Mouse (Mus musculus): ENCODE data around the gene Rnft2. TPM values are rescaled to one million over a fixed set of nuclear protein-coding genes. Genes with fewer than 3 reads are reported as not detected.
A peak's percentile ranks its signal among the peaks of the same experiment; 100 is the strongest.

The Rnft2 gene
- polyA plus RNA-seq, 1 experiment = 0.79 TPM

- no peaks in the 10 kb centered on the region for H3K4me1 ChIP-seq (ENCODE audit: control insufficient read depth, insufficient read depth, low read length)
- no peak overlapping the region for H3K4me3 ChIP-seq (ENCODE audit: insufficient read depth, low read length)
- no peak overlapping the region for H3K27ac ChIP-seq (ENCODE audit: insufficient read depth, low read depth, low read length)
- TF ChIP-seq POLR2A (IDR thresholded peaks at IDR 0.05; ENCODE audit: borderline replicate concordance, low read depth, low read length) (no peak), CTCF (IDR thresholded peaks at IDR 0.05; ENCODE audit: low read depth, low read length) (no peak)
Observed at GRCm38 (mm10) chr5:118167561-118167995, 77.3 kb downstream of the Rnft2 start.

- no peak overlapping the region for H3K27ac ChIP-seq (ENCODE audit: insufficient read depth, low read depth, low read length)
- TF ChIP-seq POLR2A (IDR thresholded peaks at IDR 0.05; ENCODE audit: borderline replicate concordance, low read depth, low read length) (no peak), CTCF (IDR thresholded peaks at IDR 0.05; ENCODE audit: low read depth, low read length) (no peak)
Observed at GRCm38 (mm10) chr5:118165462-118165861, 79.5 kb downstream of the Rnft2 start.

GRCm38 (mm10) chr5:118164581-118164980 lies 80.3 kb downstream of the Rnft2 start, which contains the start of gene Hrk:
Gene Hrk (plus strand): TSS chr5:118164648.
- no peak for TF ChIP-seq CTCF (IDR thresholded peaks at IDR 0.05; ENCODE audit: low read depth, low read length)
- TF ChIP-seq POLR2A (IDR thresholded peaks at IDR 0.05; ENCODE audit: borderline replicate concordance, low read depth, low read length) = no peak
- Histone ChIP-seq H3K4me3 (ENCODE audit: insufficient read depth, low read length) (no peak within 1 kb of the TSS), H3K27ac (ENCODE audit: insufficient read depth, low read depth, low read length) (no peak within 1 kb of the TSS), H3K4me1 (ENCODE audit: control insufficient read depth, insufficient read depth, low read length) (no peaks in the 10 kb centered on the region)

More at GRCm38 (mm10) chr5:118165462-118165861, 79.5 kb downstream of the Rnft2 start:
- Histone ChIP-seq H3K4me3 (ENCODE audit: insufficient read depth, low read length) (no peak overlapping the region), H3K4me1 (ENCODE audit: control insufficient read depth, insufficient read depth, low read length) (no peaks in the 10 kb centered on the region)

- Histone ChIP-seq H3K4me1 (ENCODE audit: control insufficient read depth, insufficient read depth, low read length) (peaks cover 15% of the 10 kb centered on the region), H3K27ac (ENCODE audit: insufficient read depth, low read depth, low read length) (no peak overlapping the region), H3K4me3 (ENCODE audit: insufficient read depth, low read length) (no peak overlapping the region)
- TF ChIP-seq POLR2A (IDR thresholded peaks at IDR 0.05; ENCODE audit: borderline replicate concordance, low read depth, low read length) (no peak), CTCF (IDR thresholded peaks at IDR 0.05; ENCODE audit: low read depth, low read length) (no peak)
Observed at GRCm38 (mm10) chr5:118160691-118161090, 84.2 kb downstream of the Rnft2 start.

GRCm38 (mm10) chr5:118156976-118157375 lies 87.9 kb downstream of the Rnft2 start:
- peaks cover 20% of the 10 kb centered on the region for H3K4me1 ChIP-seq (ENCODE audit: control insufficient read depth, insufficient read depth, low read length)
- H3K27ac ChIP-seq (ENCODE audit: insufficient read depth, low read depth, low read length) = peak overlapping the region; percentile 19
- TF ChIP-seq CTCF (IDR thresholded peaks at IDR 0.05; ENCODE audit: low read depth, low read length) (no peak), POLR2A (IDR thresholded peaks at IDR 0.05; ENCODE audit: borderline replicate concordance, low read depth, low read length) (no peak)
- H3K4me3 ChIP-seq (ENCODE audit: insufficient read depth, low read length) = no peak overlapping the region

- Histone ChIP-seq H3K4me3 (ENCODE audit: insufficient read depth, low read length) (peak overlapping the region; percentile 89), H3K27ac (ENCODE audit: insufficient read depth, low read depth, low read length) (no peak overlapping the region), H3K4me1 (ENCODE audit: control insufficient read depth, insufficient read depth, low read length) (peaks cover 20% of the 10 kb centered on the region)
- TF ChIP-seq CTCF (IDR thresholded peaks at IDR 0.05; ENCODE audit: low read depth, low read length) (no peak), POLR2A (IDR thresholded peaks at IDR 0.05; ENCODE audit: borderline replicate concordance, low read depth, low read length) (no peak)
Observed at GRCm38 (mm10) chr5:118155565-118155947, 89.4 kb downstream of the Rnft2 start.

- Histone ChIP-seq H3K4me3 (ENCODE audit: insufficient read depth, low read length) (peak within 1 kb of the TSS; percentile 89), H3K27ac (ENCODE audit: insufficient read depth, low read depth, low read length) (no peak within 1 kb of the TSS), H3K4me1 (ENCODE audit: control insufficient read depth, insufficient read depth, low read length) (peaks cover 20% of the 10 kb centered on the region)
- TF ChIP-seq CTCF (IDR thresholded peaks at IDR 0.05; ENCODE audit: low read depth, low read length) (no peak), POLR2A (IDR thresholded peaks at IDR 0.05; ENCODE audit: borderline replicate concordance, low read depth, low read length) (no peak)
Observed at GRCm38 (mm10) chr5:118154839-118155564, 89.9 kb downstream of the Rnft2 start, which contains the start of gene Fbxw8. Gene Fbxw8 (minus strand): TSS chr5:118155464.

GRCm38 (mm10) chr5:118149711-118150110 lies 95.2 kb downstream of the Rnft2 start:
- Histone ChIP-seq H3K4me3 (ENCODE audit: insufficient read depth, low read length) (no peak overlapping the region), H3K4me1 (ENCODE audit: control insufficient read depth, insufficient read depth, low read length) (peaks cover 3% of the 10 kb centered on the region), H3K27ac (ENCODE audit: insufficient read depth, low read depth, low read length) (no peak overlapping the region)
- no peak for TF ChIP-seq CTCF (IDR thresholded peaks at IDR 0.05; ENCODE audit: low read depth, low read length)
- no peak for TF ChIP-seq POLR2A (IDR thresholded peaks at IDR 0.05; ENCODE audit: borderline replicate concordance, low read depth, low read length)

GRCm38 (mm10) chr5:118147264-118147663 lies 97.7 kb downstream of the Rnft2 start:
- Histone ChIP-seq H3K4me3 (ENCODE audit: insufficient read depth, low read length) (no peak overlapping the region), H3K27ac (ENCODE audit: insufficient read depth, low read depth, low read length) (no peak overlapping the region), H3K4me1 (ENCODE audit: control insufficient read depth, insufficient read depth, low read length) (peaks cover 3% of the 10 kb centered on the region; the same call in 1 of the 2 replicates)
- TF ChIP-seq POLR2A (IDR thresholded peaks at IDR 0.05; ENCODE audit: borderline replicate concordance, low read depth, low read length) = no peak
- TF ChIP-seq CTCF (IDR thresholded peaks at IDR 0.05; ENCODE audit: low read depth, low read length) = no peak

GRCm38 (mm10) chr5:118145999-118146679 lies 98.8 kb downstream of the Rnft2 start:
- peaks cover 3% of the 10 kb centered on the region; the same call in 1 of the 2 replicates for H3K4me1 ChIP-seq (ENCODE audit: control insufficient read depth, insufficient read depth, low read length)
- TF ChIP-seq CTCF (IDR thresholded peaks at IDR 0.05; ENCODE audit: low read depth, low read length) (no peak), POLR2A (IDR thresholded peaks at IDR 0.05; ENCODE audit: borderline replicate concordance, low read depth, low read length) (no peak)
- no peak overlapping the region for H3K27ac ChIP-seq (ENCODE audit: insufficient read depth, low read depth, low read length)
- H3K4me3 ChIP-seq (ENCODE audit: insufficient read depth, low read length) = no peak overlapping the region
